Mouse (Mus musculus) urinary bladder, adult 2 months (tissue): Measurements from ENCODE around the gene Prlr. TPM values are rescaled to one million over a fixed set of nuclear protein-coding genes. Genes with fewer than 3 reads are reported as not detected.

Source experiments
- DNase-seq: peaks from one replicate; pipeline ENCODE4 v3.0.0; 2022; ENCODE audit warnings: low spot score
- polyA plus RNA-seq: library from polyadenylated mRNA; depleted of rRNA; stranded (reverse); fragments of >200 nt; gene quantifications from 2 replicates; pipeline ENCODE4 v1.2.3, GENCODE M21; 2012

Gene Prlr
- polyA plus RNA-seq, 1 experiment: 0.54 TPM

- no peak for DNase-seq
These were observed 58.9 kb downstream of the Prlr start for GRCm38 (mm10) chr15:10235977-10236376.

- DNase-seq: no peak
These were observed 59.8 kb downstream of the Prlr start for GRCm38 (mm10) chr15:10236812-10237211.

- DNase-seq: no peak
These were observed 61.4 kb downstream of the Prlr start for GRCm38 (mm10) chr15:10238454-10238853.

GRCm38 (mm10) chr15:10240228-10240795, 63.3 kb downstream of the Prlr start:
- DNase-seq: no peak

GRCm38 (mm10) chr15:10242250-10242649, 65.2 kb downstream of the Prlr start:
- no peak for DNase-seq

- no peak for DNase-seq
These were observed 72.2 kb downstream of the Prlr start for GRCm38 (mm10) chr15:10249285-10249684.

- DNase-seq: no peak
These were observed 73.7 kb downstream of the Prlr start for GRCm38 (mm10) chr15:10250784-10251183.

GRCm38 (mm10) chr15:10252526-10252925, 75.5 kb downstream of the Prlr start:
- no peak for DNase-seq

- no peak for DNase-seq
These were observed 85.2 kb downstream of the Prlr start for GRCm38 (mm10) chr15:10262219-10262618.

GRCm38 (mm10) chr15:10262641-10263040, 85.6 kb downstream of the Prlr start:
- no peak for DNase-seq

- DNase-seq: no peak
These were observed 86.4 kb downstream of the Prlr start for GRCm38 (mm10) chr15:10263420-10263819.

GRCm38 (mm10) chr15:10264885-10265284, 87.8 kb downstream of the Prlr start:
- no peak for DNase-seq

- no peak for DNase-seq
These were observed 90.2 kb downstream of the Prlr start for GRCm38 (mm10) chr15:10267251-10267650.

- no peak for DNase-seq
These were observed 99.3 kb downstream of the Prlr start for GRCm38 (mm10) chr15:10276386-10276785.

GRCm38 (mm10) chr15:10277461-10277860, 100.4 kb downstream of the Prlr start:
- no peak for DNase-seq

- no peak for DNase-seq
These were observed 104.5 kb downstream of the Prlr start for GRCm38 (mm10) chr15:10281546-10281945.

- no peak for DNase-seq
These were observed 106.6 kb downstream of the Prlr start for GRCm38 (mm10) chr15:10283661-10284060.

- no peak for DNase-seq
These were observed 119.5 kb downstream of the Prlr start for GRCm38 (mm10) chr15:10296570-10296969.

- DNase-seq: no peak
These were observed 121.0 kb downstream of the Prlr start for GRCm38 (mm10) chr15:10298058-10298457.

- DNase-seq: no peak
These were observed 122.4 kb downstream of the Prlr start for GRCm38 (mm10) chr15:10299467-10299866.

GRCm38 (mm10) chr15:10306461-10306860, 129.4 kb downstream of the Prlr start:
- DNase-seq: no peak

- no peak for DNase-seq
These were observed 134.8 kb downstream of the Prlr start for GRCm38 (mm10) chr15:10311826-10312225.

- no peak for DNase-seq
These were observed 136.8 kb downstream of the Prlr start for GRCm38 (mm10) chr15:10313522-10314455.
